Mouse (Mus musculus) adrenal gland, postnatal 25 days (tissue): ENCODE results near the gene 2310011J03Rik. TPM values are rescaled to one million over a fixed set of nuclear protein-coding genes. Genes with fewer than 3 reads are reported as not detected.

Experiments used
- DNase-seq: peaks from one replicate; pipeline ENCODE4 v3.0.0; 2021; ENCODE audit warnings: mixed read lengths
- total RNA-seq: library from RNA; stranded (reverse); gene quantifications from 2 replicates; pipeline ENCODE4 v1.2.3, GENCODE M21; 2021

Gene 2310011J03Rik
- total RNA-seq, 1 experiment from 2014 or later, result 33.5 TPM

DNA sequence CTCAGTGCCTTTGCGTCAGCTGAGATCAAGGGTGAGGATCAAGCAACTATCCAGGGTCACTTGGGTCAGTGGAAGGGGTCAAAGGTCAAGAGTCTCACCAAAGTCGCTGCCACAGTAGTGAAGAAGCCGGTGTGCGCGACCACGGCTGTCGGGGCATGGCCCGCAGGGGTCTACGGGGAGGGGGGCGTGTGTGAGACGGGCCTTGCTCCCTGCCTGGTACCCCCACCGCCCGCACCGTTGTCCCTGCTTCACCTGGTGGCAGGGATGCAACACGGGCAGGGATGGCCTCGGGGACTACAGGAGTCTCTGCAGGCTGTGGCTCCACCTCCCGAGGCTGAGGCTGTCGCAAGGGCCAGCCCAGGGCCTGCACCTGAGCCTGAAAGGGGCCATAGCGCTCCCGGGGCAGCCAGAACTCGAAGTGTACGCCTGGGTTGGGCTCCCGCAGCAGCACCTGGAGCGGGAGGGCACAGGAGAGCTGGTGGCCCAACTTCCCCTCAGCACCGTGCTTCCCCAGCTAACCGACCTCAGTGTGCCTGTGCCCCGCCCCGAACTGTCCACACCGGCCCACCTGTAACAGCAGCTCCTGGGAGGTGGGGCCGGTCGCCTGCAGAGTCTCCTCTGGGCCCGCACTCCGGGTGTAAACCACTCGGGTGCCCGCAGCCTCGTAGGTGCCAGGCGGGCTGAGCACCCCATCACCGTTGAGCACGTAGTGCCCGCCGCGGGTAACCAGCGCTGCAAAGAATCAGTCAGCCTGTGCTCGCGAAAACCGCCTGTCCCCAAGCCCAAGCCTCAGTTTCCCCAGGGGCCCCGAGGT is 21.4 kb upstream of the 2310011J03Rik start:
- DNase-seq, result no peak

DNA sequence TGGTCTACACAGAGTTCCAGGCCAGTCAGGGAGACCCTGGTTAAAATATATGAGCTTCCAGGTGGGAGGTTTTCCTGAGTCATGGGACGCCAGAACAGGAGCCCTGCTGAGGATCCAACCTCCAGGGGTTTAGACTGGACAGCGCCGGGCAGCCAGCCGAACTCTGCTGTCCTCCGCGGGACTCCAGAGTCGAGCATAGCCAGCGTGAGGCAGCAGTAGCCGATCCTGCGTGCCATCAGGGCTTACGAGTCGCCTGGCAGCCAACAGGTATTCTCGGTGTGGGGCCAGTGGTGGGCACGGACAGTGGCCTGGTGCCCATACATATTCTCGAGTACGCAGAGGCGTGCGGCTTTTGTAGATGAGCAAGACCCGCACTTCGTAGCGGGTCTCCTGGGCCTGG is 20.7 kb upstream of the 2310011J03Rik start:
- no peak for DNase-seq

DNA sequence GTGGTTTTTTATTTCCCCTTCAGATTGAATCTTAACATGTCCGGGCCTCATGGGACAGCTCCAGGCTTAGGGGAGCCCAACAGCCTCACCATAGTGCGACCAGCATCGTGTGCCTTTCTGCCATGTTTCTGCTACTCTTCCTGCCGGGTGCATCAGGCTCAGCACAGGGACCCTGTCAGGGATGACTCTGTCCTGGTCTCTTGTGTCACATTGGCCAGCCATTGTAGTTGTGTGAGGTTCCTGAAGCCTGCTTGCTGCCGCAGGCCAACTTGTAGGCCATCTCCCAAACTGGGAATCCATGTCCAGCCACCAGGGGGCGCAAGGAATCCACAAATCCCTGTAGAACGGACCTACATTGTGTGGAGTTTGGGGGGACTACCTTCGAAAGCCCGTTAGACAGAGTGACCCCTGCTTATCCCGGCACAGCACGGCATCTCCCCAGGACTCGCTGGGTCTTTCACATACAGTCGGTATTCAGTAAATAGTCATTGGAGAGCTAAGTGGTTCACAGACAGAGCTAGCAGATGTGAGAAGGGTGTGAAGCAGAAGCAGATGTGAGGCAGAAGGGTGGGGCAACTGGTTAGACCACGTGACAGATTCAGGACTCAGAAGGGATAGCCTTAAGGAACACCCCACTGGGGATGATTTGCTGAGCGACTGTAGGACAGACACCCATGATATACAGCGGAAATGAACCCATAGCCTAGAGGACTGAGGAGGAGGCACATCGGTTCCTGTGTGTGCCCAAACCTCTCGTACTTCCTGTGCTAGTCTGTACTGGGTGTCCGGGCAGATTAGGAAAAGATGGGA is 19.8 kb upstream of the 2310011J03Rik start:
- DNase-seq, result peak; percentile 84

DNA sequence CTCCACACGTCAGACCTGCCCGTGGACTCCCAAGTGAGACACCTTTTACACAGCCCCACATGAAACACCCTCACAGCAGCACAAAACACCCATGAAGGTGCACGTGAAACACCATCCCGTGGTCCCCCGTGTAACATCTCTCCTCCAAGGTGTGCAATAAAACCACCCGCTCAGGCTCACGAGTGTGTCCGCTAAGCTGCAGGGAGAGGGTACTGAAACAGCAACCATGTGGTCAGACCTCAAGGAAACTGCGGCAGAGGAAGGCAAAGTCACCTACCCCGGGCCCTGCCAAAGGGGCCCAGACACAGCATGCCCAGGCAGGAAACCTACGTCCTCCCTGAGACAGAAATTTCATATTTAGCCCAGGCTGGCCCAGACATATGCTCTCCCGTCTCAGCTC is 15.9 kb upstream of the 2310011J03Rik start:
- DNase-seq, result no peak

DNA sequence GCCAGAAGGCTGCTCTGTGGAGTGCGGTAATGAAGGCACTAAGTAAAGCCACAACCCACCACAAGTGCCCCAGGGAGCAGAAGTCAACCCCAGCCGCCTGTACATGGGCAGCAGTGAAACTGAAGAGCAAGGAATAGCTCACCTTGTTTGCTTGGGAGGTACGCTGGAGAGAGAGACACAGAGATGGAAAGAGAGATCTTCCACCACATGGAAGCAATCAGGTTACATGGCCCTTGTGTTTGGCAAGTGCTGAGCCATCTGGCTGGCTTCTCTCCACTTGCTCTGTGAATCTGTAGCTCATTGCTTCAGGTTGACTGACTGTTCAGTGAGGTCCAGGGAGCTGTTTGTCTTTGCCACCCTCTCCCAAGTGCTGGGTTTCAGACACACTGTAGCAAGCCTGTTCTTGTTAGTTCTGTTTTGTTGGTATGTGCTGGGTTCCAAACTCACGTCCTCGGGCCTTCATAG is 12.2 kb upstream of the 2310011J03Rik start:
- DNase-seq, result no peak

DNA sequence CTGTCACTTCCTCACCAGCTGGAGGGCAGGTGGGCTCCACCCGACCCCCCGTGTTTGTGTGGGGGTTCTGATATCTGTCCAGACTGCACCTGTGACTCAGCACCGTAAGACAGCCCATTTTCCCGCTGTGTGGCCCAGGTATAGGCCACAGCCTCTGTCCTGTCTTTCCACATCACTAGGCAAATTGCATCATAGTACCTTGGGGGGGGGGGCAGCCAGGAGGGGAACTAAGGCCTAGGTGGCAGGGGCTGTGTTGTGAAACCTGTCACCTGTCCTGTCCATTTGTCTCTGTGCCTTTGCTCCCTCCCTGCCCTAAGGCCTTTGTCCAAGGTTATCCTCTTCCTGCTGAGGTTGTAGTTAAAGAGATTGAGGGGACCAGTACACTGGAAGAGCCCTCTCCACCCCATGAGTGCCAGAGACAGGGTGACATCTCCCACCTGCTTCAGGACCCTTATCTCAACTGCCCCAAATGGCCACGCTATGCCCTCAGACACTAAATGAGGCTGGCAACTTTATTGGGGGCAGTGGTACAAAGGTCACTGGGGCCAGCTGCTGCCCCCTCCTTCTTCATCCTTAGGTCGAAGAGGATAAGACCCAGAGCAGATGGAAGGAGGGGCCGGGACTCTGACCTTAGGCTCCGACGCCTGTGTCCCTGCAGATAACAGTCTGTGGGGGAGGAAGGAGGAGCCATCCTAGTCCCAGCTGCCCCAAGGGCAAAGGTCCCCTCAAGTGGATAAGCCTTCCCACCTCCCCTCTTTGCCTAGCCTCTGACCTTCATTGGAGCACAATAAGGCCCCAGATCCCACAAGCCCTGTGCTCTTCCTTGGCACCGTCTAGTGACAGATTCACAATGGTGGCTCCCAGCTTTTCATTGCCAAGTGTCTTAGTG is 11.5 kb upstream of the 2310011J03Rik start:
- no peak for DNase-seq

DNA sequence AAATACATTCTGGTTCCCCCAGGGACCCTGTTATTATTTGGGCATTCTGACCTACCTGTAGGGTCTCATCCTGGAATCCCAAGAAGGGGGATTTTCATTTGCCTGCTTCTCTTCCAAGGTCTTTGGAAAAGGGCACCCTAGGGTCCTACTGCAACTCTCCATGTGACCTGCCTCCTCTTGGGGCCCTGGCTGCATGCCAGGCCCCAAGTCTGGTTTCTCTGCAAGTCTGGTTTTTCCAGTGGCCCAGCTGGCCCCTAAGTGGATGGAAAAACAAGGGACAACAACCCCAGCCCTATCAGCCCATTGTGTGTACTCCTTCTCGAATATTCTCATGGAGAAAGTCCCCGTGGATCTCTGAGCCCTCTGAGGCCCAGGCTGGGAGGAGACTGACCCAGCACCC is 10.6 kb upstream of the 2310011J03Rik start:
- DNase-seq, result no peak

DNA sequence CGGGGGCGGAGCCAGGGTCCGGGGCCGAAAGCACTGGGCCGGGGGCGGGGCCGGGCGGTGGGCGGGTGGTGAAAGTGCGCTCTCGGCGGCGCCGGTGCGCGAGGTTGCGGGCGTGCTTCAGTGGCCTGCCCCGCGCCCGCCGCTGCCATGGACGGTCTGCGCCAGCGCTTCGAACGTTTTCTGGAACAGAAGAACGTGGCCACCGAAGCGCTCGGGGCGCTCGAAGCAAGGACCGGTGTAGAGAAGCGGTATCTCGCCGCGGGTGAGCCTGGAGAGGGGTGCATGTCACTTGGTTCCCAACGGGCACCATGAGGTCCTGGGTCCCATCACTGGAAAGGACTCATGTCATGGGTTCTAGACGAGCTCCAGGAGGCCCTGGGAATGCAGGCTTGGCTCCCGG is 9.7 kb upstream of the 2310011J03Rik start:
- no peak for DNase-seq

DNA sequence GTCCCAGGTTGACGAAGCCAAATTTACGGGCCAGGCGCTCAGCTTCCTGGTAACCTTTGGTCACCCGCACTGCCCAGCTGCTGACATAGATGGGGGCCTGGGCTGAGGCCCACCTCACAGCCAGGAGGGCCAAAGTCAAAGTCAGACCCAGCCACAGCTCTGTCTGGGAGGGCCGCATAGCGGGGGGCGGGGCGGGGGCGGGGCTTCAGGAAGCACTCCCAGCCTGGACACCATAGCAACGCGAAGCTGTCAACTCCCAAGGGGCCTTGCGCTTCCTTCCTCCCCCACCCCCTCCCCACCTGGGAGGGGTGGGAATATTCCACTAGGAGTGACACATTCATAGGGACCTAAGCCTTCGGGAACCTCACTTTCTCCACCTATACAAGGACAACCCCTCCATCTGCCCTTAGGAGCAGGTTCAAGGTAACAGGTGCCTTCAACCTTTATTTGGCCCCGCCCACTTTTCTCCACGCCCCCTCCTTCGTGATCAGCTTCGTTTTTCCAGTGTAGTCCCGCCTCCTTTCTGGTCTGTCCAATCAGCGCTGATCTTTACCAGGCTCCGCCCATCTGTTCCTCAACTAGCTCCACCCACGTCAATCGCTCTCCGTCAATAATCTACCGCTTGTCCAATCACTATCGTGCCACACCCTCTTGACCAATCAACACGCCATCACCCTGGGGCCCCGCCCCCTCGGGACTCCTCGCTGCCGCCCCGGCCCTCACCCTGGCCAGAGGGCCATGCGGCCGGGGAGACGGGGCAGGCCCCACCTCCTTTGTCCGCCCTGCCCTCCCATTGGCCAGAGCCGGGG is 9.1 kb upstream of the 2310011J03Rik start, which contains the start of the genes Pcsk4 and Reep6:
Pcsk4 (minus strand) TSS at position 226 of the 809 bp plus-strand sequence.
Reep6 (plus strand) TSS at position 681 of the 809 bp plus-strand sequence.
- DNase-seq, result peak; percentile 95

DNA sequence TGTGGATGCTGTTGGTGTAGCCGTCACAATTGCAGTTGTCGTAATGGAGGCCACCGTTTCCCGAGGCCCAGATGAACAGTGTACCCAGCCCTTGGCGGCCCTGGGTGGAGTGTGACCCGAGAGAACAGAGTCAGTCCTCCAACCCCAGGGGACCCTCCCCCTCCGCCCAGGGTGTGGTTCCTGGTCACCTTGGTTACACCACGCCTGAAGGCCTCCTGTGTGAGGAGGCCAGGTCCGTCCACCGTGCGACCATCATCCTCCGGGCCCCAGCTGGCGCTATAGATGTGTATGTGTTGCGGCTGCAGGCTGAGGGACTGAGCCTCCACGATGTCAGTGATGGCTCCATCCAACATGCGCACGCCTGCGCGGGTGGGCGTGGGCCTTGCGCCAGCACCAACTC is 4.7 kb upstream of the 2310011J03Rik start:
- no peak for DNase-seq

DNA sequence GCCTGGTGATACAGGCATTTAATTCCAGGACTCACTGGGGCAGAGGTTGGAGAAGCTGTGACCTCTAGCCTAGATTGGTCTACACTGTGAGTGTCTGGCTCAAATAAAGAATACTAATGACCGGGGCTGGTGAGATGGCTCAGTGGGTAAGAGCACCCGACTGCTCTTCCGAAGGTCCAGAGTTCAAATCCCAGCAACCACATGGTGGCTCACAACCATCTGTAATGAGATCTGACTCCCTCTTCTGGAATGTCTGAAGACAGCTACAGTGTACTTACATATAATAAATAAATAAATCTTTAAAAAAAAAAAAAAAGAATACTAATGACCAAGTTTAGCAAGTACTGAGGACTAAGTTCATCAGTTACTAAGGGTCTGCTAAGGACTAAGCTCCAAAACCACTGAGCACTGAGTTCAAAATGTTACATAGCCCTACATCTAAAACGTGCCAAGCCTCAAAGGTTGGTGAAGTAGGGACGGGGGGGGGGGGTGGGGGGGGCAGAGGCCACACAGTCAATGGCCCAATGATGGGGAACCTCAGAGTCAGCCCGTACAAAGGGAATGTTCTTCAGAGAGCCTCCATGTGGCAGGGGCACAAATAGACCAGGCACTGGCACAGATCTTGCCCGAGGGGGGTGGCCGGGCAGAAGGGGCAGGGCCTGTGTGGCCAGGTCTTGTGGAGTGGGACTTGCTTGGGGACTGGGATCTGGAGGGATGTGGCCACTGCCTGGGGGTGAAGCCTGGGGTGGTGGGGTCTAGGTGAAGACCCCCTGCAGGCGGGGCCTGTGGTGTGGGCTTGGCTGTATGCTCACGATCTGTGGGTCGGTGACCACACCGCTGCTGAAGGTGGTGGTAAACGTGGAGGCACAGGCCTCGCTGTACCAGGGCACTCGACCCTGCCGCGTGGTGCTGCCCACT is 4.0 kb upstream of the 2310011J03Rik start:
- no peak for DNase-seq

DNA sequence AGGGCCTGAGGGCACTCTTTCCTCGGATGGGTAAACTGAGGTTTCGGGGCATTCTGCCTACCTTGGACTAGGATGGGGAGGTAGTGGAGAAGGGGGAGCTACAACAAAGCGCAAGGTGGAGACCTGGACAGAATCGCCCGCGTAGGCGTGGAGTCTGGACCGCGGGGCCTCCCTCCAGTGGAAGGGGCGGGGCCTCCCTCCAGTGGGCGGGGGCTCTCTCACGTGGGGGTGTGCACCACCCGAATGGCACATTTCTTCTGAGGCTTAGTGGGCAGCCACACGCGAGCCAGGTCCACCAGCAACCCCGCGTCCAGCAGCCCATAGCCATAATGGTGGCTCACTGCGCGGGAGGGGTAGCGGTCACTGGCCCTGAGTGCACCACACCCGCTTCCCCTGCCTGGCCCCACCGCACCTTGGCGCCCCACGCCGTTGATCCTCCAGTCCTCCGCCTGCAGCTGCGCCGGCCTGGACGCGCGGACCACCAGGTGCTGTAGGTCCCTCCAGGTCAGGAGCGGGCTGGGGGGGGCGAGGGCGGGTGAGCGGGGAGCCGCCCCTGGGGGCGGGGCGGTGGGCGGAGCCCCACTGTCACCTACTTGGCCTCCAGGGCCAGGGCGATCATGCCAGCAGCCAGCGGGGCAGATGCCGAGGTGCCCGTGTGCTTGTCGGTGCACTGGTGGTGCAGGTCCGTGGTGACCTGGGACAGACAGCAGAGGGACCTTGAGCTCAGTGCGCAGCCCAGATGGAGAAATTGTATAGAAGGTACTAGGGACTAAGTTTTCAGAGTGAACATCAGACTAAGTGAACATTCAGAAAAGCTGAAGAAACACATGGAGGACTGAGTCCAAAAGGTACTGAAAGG is 3.2 kb upstream of the 2310011J03Rik start:
- DNase-seq, result peak; percentile 81

DNA sequence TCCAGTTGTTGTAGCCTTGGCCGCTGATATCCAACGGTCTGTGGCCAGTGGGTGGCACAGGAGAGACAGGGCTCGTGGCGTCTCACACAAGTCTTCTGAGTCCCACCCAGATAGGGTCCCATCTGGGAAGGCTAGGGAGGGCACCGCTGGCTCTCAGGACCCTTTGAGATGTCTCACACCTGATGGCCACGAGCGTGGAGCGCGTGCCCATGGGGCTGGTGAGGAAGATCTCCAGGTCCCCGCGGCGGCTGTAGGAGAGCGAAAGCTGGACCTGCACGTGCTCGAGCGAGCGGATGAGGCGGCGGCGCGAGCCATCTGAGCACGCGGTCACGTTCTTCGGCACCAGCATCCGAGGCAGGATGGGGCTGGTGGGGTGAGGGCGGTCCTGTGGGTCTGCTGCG is 2.5 kb upstream of the 2310011J03Rik start:
- DNase-seq, result no peak

DNA sequence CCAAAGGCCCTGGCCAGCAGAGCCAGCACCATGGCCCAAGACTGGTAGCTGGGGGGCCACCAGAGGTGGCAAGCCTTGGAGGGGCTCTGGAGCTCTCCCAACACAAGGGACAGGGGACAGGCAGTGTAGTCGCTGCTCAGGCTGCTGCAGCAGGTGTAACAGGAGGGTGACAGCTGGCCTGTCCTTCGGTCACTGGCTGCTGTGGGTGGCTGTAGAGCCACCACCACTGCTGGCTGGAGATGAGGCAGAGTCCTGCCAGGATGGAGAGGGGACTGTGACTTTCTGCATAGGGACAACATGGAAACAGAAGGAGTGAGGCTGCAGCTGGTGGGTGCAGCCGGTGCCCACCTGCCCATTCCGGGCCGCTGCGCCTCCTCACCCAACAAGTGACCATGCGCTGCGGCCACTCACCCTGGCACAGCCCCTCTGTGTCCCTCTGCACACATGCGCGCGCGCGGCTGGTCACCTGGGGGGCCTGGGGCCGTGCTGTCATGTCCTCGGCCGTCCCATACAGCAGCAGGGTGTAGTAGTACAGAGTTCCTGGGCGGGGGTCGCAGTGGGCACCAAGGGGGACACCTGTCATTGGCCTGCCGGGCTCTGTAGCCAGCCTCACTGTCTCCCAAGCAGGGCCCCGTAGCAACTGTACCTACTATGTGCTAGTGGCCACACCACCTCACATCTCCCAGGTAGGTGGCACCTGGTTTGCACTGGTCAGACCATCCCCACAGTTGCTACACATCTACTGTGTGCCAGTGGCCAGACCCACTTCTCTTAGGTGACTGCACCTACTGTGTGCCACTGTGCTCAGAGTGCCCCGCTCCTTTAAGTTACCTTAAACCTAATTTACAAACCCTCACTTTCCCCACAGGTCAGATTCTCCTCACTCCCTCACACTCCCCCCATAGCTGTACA is 1.6 kb upstream of the 2310011J03Rik start:
- no peak for DNase-seq

DNA sequence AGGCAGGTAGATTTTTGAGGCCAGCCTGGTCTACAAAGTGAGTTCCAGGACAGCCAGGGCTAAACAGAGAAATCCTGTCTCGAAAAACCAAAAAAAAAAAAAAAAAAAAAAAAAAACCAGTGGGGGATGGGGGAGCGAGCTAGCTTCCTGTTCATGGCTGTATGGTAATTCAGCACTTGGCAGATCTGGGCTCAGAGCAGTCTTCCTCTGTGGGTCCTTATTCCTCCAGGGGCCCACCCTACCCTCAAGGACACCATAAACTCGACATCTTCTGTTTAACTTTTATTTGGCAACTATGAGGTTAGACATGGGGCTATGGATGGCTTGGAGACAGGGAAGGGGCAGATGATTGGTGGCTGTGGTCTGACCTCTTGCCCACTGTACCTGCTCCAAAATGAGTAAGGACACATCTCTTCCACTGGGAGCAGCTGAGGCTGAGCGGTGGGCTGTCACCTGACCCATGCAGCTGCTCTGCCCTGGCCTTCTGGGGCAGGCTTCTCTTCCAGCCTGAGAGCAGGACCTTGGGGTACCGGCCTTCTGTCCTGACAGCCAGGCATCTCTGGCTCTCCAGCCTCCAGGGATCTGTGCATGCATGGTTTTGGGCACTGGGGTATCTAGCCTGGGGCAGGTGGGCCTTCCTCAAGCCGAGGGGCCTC is 805 bp upstream of the 2310011J03Rik start:
- no peak for DNase-seq

DNA sequence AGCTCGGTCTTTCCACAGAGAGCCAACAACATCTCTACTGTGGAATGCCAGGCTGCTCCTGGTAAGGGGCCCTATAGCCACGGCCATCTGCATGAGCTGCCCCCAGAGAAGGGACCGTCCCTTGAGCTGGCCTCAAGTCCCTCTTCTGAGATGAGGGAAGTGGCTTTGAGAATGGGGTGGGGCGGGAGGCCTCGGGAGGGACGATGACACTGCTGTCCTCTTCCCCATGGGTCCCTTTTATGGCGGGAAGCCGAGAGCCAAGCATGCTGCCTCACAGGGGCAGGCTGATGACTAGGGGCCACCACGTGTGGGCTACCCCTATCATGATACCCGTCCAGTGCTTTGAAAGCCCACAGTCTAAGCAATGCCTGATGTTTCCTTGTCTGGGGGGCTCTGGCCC is 3.3 kb downstream of the 2310011J03Rik start:
- no peak for DNase-seq

DNA sequence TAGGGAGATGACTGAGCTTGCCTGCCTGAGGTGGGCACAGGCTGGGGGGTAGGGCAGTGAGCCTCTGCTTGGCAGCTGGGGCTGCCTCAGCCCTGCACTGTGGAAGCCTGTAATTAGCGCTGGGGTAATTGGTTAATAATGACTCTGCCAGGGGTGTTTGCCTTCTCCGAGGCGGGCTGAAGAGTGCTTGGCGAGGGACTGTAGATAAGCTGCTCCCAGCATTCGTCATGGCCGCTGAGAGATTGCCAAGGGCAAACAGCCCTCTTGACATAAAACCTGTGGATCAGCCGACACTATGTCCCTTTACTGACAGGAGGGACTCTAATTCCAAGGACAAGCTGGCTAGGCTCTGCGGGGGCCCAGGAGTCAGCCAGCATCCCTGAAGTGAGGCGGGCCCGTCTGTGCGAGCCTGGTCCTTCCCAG is 4.0 kb downstream of the 2310011J03Rik start:
- DNase-seq, result no peak
